Mouse (Mus musculus): Measurements from ENCODE around the gene H2-Q2.
"Not testable (repeated sequence)": the region's sequence is repeated elsewhere in the genome, so short reads cannot be mapped to it uniquely, and the experiment has no call there.

H2-Q2 gene

DNA sequence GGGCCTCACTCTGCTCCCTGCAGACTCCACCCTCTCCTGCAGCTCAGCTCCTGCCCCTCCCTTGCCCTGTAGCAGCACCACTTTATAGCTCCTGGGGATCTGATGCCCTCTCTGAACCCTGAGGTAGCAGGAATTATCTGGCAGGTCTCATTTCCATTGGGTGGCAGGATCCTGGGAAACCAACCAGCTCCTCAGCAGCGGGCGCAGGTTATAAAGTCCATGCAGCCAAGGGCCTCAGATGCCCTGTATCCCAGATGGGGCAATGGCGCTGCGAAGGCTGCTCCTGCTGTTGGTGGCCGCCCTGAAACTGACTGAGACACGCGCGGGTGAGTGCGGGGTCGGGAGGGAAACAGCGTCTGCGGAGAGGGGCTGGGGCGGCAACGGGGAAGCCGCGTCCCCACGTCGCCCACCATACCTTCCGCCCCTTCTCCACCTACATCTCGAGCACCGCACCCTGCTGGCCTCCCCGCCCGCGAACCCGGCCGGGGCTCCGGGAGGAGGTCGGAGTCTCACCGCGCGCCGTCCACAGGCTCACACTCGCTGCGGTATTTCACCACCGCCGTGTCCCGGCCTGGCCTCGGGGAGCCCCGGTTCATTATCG is at the start of gene H2-Q2:
TSS of gene H2-Q2 (plus strand) at position 172 of the 601 bp plus-strand sequence.
- DNase-seq = peak; percentile 9

DNA sequence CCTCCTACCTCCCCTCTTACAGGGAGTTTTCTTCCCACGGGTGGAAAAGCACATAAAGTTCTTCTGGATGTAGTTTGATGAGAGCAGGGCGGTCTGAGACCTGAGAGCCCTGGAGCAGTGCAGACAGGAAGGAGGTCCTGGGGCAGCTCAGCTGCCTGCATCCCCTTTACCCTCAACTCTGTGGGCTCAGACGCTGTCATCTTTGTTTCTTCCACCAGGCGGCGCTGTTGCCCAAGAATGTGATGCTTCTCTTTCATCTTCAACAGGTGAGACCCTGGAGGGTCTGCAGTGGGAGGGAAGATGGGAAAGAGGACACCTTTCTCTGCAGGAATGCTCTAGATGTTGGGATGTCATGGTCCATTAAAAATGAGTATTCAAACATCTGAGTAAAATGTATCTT is 46.2 kb upstream of the H2-Q2 start:
- DNase-seq = peak; percentile 78 to 86

DNA sequence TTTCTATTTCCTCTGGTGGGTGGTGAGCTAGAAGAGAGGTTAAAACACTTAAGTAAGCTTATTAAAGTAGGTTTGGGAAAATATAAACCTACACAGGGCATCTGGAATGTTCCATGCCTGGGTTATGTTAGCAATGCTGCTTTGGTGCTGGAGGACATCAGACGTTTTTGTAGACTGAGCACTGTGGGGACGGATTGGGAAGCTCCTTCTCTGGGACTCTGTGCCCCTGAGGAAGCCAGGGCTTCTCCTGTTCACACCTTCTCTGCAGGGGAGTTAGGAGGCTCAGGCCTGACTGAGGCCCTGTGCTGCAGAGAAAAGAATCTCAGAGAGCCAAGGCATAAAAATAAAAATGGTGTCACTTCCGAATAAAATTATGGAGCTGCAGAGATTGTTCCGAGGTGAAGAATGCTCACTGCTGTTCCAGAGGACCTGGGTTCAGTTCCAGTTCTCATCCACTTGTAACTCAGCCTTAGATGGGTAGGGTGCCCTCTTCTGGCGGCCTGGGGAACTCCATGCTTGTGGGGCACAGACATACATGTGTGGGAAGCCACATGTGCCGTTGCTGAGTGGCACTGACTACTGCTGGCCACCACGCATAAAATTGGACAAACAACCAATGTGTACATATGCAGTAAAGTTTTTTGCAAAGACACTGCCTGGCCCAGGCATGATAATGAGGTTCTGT is 41.6 kb upstream of the H2-Q2 start:
- peak; percentile 37 to 39 for DNase-seq

DNA sequence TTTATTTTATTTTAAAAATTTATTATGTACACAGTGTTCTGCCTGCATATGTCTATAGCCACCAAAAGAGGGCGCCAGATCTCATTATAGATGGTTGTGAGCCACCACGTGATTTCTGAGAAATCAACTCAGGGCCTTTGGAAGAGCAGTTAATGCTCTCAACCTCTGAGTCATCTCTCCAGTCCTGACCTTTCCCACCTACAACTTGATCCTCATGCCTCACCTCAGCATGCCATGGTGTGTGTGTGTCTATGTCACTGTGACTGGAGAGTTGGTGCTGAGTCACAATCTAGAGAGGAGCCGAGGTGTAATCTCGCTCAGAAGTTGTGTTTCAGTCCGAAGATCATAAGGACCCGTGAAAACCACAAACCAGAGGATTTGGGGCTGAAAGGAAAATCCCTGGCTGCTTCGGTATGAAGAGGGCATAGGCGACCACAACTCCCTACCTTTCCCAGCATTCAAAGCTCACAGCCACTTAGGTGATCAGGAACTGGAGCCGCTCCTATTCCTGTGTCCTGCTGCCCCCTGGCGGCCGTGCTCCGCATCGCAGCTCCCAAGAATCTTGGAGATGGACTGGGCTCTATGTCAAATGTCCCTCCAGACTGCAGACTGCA is 40.3 kb upstream of the H2-Q2 start:
- DNase-seq = peak; percentile 97 to 99

DNA sequence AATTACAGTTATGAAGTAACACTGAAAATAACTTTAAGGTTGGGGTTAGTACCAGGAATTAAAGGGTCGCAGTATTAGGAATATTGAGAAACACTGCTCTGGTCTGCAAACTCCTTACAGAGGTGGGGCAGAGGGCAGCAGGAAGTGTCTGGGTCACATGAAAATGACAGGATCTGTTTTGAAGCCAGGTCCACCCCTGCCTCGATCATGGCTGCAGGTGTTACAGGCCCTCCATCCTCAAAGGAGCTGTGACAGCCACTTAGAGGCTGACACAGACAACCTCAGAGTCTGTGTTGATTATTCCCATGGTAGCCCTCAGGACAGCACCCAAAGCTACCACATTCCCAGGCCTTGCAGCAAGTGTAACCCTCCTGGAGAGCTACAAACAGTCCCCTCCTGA is 38.8 kb upstream of the H2-Q2 start:
- DNase-seq = no peak

DNA sequence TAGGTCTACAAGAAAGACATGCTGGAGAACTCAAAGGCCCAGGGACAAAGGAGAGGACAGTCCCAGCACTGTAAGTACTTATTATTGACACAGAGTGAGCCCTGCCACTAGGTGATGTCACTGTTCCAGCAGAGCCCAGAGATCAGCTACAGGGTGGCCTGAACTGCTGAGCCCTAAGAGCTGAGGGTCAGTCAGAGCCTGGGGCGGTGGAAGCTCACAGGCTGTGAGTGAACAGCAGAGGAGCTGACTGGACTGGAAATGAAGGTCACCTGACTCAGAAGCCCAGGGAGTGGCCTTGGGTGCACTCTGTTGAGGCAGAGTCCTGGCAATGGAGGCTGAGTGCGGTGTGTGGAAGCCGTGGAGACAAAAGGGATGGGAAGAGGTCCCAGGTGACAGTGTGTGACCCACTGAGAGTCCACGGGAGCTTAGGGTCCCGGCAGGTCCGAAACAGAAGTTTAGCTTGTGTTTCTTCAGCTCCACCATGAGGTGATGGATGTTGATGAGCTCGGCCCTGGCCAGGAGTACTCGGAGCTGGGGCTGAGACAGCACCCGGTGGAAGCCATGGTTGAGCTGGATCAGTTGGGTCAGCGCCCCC is 38.2 kb upstream of the H2-Q2 start:
- no peak for DNase-seq

DNA sequence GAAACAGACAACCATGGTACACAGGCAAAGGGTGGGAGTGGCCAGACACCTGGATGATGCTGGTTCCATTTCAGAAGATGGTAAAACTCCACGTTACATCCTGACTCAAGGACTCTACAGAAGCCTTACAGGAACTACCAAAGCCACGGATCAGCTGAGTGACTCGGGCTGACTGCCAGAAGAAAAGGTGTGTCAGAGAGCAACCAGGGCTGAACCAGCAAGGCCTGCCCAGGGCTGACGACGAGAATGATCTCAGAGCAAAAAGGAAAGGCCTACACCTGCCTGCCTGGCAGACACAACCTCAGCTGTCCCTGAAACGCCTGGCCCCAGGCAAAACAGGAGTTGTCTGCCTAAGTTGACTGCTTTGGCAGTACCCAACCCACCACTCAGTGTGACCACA is 37.6 kb upstream of the H2-Q2 start:
- DNase-seq = no peak

DNA sequence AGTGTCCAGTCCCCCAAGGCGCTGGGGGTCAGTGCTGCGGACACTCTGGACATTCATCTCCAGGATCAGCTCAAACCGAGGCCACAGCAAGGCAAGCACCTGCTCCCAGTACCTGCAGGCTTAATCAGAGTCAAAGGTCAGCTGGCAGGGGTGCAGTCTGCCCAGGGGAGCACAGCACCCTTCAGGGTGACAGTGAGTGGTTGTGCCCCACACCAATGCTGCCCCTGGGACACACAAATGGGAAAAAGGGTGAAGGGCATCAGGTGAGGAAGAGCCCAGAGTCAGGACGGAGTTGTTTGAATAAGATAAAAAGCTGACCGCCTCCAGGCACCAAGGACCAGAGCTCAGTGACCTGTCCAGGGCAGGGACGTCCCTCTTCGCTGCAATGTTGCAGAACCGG is 37.1 kb upstream of the H2-Q2 start:
- not testable (repeated sequence) for DNase-seq

DNA sequence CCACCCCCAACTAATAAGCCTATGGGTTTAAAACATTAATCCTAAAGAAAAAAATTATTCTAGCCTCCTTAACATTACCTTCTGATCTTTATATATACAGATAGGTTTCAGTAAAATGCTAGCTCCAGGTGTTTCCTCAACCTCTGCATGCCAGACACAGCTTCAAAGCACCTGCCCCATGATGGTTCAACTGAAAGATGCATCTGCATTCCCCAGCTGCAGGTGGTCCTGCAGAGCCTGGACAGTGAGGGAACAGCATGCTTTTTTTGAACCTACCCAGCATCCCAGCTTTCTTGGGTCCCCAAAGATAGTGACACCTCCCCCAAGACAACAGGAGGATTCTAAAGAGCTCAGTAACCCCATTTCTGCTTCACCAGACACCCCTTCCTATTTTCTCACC is 23.4 kb upstream of the H2-Q2 start:
- DNase-seq = no peak

DNA sequence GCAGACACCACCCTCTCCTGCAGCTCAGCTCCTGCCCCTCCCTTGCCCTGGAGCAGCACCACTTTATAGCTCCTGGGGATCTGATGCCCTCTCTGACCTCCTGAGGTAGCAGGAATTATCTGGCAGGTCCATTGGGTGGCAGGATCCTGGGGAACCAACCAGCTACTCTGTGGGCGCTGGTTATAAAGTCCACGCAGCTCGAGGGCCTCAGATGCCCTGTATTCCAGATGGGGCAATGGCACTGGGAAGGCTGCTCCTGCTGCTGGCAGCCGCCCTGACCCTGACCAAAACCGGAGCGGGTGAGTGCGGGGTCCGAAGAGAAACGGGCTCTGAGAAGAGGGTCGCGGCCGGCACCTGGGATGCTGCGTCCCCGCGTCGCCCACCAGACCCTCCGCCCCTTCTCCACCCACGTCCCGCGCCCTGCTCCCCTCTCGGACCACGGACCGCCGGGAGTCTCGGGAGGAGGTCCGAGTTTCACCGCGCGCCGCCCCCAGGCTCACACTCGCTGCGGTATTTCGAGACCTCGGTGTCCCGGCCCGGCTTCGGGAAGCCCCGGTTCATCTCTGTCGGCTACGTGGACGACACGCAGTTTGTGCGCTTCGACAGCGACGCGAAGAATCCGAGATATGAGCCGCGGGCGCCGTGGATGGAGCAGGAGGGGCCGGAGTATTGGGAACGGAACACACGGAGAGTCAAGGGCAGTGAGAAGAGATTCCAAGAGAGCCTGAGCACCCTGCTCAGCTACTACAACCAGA is 21.5 kb upstream of the H2-Q2 start, which contains the start of gene H2-Q1:
TSS of gene H2-Q1 (plus strand) at position 79 of the 755 bp plus-strand sequence.
- no peak for DNase-seq

DNA sequence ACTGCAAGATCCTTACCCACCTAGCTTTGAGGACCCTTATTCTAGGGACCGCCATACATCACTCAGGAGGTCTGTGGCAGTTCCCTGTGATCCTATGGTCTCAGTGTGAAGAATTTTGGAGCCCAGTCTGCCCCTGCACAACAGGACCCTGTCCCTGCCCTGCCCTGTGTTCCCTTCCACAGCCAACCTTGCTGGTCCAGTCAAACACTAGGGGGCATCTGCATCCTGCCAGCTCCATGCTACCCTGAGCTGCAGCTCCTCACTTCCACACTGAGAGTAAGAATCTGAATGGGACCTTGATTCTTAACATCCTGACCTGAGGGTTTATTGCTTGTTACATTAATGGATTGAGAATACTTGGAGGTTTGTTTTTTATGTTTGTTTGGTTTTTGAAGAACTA is 16.9 kb upstream of the H2-Q2 start:
- not testable (repeated sequence) for DNase-seq

DNA sequence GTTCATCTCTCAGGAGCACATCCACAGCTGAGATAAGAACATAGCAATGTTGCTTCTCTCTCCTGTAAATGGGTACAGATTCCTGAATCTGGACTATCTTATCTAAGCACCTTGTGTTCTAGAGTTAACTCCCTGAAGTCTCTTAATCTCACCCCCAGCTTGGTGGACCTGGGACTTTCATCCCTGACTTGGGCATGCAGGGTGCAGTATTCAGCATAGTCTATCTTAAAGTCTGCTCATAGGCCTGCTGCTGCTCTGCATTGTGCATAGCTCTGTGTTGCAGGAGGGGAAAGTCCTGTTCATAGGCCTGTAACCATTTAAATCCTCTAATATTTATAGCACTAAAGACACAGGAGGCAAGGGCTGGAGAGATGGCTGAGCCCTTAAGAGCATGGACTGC is 16.0 kb upstream of the H2-Q2 start:
- not testable (repeated sequence) for DNase-seq

DNA sequence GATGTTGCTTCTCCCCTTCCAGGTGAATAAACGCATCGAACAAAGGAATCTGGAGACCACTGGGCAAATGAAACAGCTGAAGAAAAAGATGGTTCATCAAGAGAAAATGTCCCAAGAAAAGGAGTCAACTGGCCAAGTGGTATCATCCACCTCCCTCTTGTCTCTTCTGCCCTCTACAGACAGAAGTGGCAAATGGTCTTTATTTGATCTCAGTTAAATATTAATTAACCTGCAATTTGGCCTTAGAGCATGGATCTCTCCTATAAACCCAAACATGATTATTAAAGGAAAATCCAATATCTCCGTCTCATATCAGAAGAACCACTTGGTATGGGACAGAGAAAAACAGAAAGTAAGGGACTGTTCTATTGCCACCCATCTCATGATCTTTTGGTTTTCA is 12.3 kb upstream of the H2-Q2 start:
- not testable (repeated sequence) for DNase-seq

DNA sequence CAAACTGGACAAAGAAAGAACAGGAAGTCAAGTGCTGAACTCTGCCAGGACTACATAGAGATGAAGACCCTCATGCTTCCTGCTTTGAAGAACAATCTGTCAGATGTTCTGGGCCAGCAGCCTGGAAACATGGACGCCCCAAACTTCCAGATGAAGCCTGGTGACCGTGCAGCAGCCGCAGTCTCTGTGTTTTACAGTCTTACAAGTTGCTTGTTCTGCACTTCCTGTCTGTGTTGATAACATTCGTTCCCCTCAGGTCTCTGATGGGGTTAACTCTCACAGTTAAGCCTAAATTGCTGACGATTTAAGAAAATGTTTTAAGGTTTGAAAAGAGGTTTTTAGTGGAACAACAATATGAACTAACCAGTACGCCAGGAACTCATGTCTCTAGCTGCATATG is 10.5 kb upstream of the H2-Q2 start:
- DNase-seq = not testable (repeated sequence)

DNA sequence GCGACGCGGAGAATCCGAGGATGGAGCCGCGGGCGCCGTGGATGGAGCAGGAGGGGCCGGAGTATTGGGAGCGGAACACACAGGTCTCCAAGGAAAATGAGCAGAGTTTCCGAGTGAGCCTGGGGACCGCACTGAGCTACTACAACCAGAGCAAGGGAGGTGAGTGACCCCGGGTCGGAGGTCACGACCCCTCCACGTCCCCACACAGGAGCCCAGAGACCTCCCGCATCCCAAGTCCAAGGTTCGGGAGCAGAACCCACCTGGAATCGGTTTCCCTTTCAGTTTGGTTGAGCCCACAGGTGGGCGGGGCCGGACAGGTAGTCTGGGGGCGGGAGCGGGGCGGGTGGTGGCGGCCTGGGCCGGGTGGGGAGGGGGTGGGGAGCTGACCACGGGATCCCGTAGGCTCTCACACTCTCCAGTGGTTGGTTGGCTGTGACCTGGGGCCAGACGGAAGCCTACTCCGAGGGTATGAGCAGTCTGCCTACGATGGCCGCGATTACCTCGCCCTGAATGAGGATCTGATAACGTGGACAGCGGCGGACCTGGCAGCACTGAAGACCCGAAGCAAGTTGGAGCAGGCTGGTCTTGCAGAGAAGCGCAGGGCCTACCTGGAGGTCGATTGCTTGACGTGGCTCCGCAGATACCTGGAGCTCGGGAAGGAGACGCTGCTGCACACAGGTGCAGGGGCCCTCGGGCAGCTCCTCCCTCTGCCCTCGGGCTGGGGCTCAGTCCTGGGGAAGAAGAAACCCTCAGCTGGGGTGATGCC is 852 bp downstream of the H2-Q2 start:
- no peak for DNase-seq

DNA sequence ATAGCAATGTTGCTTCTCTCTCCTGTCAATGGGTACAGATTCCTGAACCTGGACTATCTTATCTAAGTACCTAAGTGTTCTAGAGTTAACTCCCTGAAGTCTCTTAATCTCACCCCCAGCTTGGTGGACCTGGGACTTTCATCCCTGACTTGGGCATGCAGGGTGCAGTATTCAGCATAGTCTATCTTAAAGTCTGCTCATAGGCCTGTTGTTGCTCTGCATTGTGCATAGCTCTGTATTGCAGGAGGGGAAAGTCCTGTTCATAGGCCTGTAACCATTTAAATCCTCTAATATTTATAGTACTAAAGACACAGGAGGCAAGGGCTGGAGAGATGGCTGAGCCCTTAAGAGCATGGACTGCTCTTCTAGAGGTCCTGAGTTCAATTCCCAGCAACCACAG is 5.6 kb downstream of the H2-Q2 start:
- not testable (repeated sequence) for DNase-seq

DNA sequence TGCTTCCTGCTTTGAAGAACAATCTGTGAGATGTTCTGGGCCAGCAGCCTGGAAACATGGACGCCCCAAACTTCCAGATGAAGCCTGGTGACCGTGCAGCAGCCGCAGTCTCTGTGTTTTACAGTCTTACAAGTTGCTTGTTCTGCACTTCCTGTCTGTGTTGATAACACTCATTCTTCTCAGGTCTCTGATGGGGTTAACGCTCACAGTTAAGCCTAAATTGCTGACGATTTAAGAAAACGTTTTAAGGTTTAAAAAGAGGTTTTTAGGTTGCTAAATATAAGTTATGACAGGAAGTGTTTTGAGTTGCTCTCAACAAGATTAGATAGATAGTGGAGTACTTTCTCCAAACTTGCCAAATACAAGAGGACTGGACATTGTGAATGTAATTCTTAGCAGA is 11.2 kb downstream of the H2-Q2 start:
- DNase-seq = not testable (repeated sequence)

DNA sequence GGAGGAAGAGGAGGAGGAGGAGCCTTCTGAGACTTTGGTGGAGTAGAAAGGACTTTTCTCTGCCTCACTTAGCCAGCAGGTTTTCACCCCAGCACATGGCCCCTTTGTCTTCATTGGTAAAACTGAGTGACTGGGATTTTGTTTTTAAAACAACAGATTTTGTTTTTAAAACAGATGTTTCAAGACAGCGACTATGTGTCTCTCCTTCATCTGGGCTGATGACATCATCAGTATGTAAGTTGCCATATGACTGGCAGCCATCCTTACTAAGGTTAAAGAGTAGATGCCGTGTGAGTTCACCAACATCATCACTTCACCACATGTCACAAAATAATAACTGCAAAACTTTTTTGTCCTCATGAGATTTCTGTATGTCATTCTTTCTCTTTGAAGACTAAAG is 12.0 kb downstream of the H2-Q2 start:
- DNase-seq = no peak

DNA sequence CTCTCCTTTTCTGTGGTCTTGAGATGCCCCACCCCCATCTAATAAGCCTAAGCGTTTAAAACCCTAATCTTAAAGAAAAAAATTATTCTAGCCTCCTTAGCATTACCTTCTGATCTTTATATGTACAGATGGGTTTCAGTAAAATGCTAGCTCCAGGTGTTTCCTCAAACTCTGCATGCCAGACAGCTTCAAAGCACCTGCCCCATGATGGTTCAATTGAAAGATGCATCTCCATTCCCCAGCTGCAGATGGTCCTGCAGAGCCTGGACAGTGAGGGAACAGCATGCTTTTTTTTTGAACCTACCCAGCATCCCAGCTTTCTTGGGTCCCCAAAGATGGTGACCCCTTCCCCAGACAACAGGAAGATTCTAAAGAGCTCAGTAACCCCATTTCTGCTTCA is 15.0 kb downstream of the H2-Q2 start:
- DNase-seq = no peak

DNA sequence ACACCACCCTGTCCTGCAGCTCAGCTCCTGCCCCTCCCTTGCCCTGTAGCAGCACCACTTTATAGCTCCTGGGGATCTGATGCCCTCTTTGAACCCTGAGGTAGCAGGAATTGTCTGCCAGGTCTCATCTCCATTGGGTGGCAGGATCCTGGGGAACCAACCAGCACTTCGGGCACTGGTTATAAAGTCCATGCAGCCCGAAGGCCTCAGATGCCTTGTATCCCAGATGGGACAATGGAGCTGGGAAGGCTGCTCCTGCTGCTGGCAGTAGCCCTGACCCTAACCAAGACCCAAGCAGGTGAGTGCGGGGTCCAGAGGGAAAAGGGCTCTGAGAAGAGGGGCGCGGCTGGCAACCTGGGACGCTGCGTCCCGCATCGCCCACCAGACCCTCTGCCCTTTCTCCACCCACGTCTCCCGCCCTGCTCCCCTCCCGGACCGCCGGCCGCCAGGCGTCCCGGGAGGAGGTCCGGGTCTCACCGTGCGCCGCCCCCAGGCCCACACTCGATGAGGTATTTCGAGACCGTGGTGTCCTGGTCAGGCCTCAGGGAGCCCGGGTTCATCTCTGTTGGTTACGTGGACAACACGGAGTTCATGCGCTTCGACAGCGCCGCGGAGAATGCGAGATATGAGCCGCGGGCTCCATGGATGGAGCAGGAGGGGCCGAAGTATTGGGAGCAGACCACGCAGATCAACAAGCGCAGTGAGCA is 16.9 kb downstream of the H2-Q2 start:
- DNase-seq = no peak

DNA sequence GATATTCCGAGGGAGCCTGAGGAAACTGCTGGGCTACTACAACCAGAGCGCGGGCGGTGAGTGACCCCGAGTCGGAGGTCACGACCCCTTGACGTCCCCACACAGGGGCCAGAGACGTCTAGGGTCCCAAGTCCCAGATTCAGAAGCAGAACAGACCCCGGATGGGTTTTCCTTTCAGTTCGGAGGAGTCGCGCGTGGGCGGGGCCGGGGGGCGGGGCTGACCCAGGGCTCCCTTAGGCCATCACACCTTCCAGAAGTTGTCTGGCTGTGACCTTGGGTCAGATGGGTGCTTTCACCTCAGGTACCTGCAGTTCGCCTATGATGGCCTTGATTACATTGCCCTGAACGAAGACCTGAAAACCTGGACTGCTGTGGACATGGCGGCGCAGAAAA is 17.4 kb downstream of the H2-Q2 start:
- DNase-seq = no peak

DNA sequence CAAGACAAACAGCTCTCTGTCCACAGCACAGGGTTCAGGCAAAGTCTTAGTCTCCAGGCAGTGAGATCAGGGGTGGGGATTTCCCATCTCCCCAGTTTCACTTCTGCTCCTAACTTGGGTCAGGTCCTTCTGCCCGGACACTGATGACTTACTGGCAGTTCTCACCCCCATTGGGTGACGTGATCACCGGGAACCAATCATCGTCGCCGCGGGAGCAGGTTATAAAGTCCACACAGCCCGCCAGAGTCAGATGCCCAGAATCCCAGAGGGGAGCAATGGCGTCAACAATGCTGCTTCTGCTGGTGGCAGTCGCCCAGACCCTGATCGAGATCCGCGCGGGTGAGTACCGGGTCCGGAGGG is 37.3 kb downstream of the H2-Q2 start, which contains the start of gene H2-Q4:
TSS of gene H2-Q4 (plus strand) at position 249 of the 360 bp plus-strand sequence.
- peak; percentile 89 to 91 for DNase-seq

Data from cerebellum, postnatal 10 days (tissue).